Mouse (Mus musculus) lung, embryonic 15.5 days (tissue): ENCODE results near the gene Filip1l. TPM values are rescaled to one million over a fixed set of nuclear protein-coding genes. Genes with fewer than 3 reads are reported as not detected.

Source experiments
- ATAC-seq: fragments of 200-750 bp; cut with Nextera tagmentation; 2 replicates; pipeline ENCODE4 v1.8.0; 2017; ENCODE audit warnings: moderate number of reproducible peaks, borderline replicate concordance; ENCODE audit not compliant: low FRiP score, low TSS enrichment; ENCODE audit errors: extremely low read depth
- H3K27ac ChIP-seq: fragments of 300-500 bp; sonication (generic); 2 replicates; pipeline ENCODE4 v1.5.1; 2015; ENCODE audit warnings: moderate library complexity, mild to moderate bottlenecking, inconsistent platforms
- H3K27me3 ChIP-seq: fragments of 300-500 bp; sonication (generic); 2 replicates; pipeline ENCODE4 v1.6.1; 2015; ENCODE audit warnings: inconsistent platforms
- H3K36me3 ChIP-seq: fragments of 300-500 bp; sonication (generic); 2 replicates; pipeline ENCODE4 v1.6.1; 2015; ENCODE audit warnings: inconsistent platforms
- H3K4me1 ChIP-seq: fragments of 300-500 bp; sonication (generic); 2 replicates; pipeline ENCODE4 v1.6.1; 2015; ENCODE audit warnings: inconsistent platforms
- H3K4me2 ChIP-seq: fragments of 300-500 bp; sonication (generic); 2 replicates; pipeline ENCODE4 v1.6.1; 2015; ENCODE audit warnings: inconsistent platforms, mild to moderate bottlenecking, moderate library complexity
- H3K4me3 ChIP-seq: fragments of 300-500 bp; sonication (generic); 2 replicates; pipeline ENCODE4 v1.5.1; 2015; ENCODE audit warnings: mild to moderate bottlenecking, inconsistent platforms
- H3K9ac ChIP-seq: fragments of 300-500 bp; sonication (generic); 2 replicates; pipeline ENCODE4 v1.6.1; 2015; ENCODE audit warnings: inconsistent platforms
- H3K9me3 ChIP-seq: fragments of 300-500 bp; sonication (generic); 2 replicates; pipeline ENCODE4 v1.6.1; 2016; ENCODE audit warnings: inconsistent platforms
- WGBS: fragments of 180-500 bp; shearing (Covaris S2); methylation state at CpG from one replicate; pipeline ENCODE4 v1.1.7; 2015; 5-methylcytosine and 5-hydroxymethylcytosine counted together
- polyA plus RNA-seq: library from polyadenylated mRNA; unstranded; fragments of >200 nt; fragmentation: Nextera tagmentation; extraction: Ambion mirVana; gene quantifications from 2 replicates; pipeline ENCODE4 v1.2.1, GENCODE M21; 2015

The Filip1l gene
- polyA plus RNA-seq = 28.0 and 28.8 TPM in 2 replicates

DNA sequence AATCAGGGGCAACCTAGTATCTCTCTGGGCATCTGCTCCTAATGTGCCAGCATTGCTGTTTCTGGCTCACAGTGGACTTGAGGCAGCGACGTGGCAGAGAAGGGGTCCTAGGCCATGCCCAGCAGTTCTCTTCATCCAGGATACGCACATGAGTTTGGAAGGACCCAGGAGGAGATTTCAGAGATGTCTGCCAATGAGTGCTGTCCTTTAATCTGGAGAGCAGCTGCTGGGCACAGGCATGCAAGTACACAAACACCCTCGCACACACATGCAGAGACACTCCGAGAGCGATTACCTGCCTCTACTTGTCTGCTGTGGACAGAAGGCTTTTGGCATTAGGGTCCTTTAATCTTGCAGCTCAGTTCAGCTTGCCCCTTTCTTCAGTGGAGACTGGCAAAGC, at the start of gene Filip1l:
Filip1l (plus strand) TSS at position 343 of the 400 bp plus-strand sequence.
- ATAC-seq = no peak
- Histone ChIP-seq H3K4me2 (no peak within 1 kb of the TSS), H3K4me1 (no peaks in the 10 kb centered on the region), H3K27me3 (no peaks in the 10 kb centered on the region), H3K4me3 (no peak within 1 kb of the TSS), H3K9ac (no peak within 1 kb of the TSS; the same call in 1 of the 2 replicates), H3K9me3 (no peaks in the 10 kb centered on the region), H3K36me3 (no peaks in the 10 kb centered on the region), H3K27ac (no peak within 1 kb of the TSS)
- WGBS = 71% methylated on average over 6 of the region's 6 CpGs

GRCm38 (mm10) chr16:57303716-57304115, 49.2 kb upstream of the Filip1l start:
- 43% methylated on average over 19 of the region's 19 CpGs for WGBS
- no peaks in the 10 kb centered on the region for H3K27me3 ChIP-seq
- no peaks in the 10 kb centered on the region for H3K9me3 ChIP-seq
- no peak overlapping the region for H3K4me2 ChIP-seq
- no peak overlapping the region for H3K9ac ChIP-seq
- H3K4me3 ChIP-seq = no peak overlapping the region
- ATAC-seq = no peak
- H3K27ac ChIP-seq = no peak overlapping the region
- H3K4me1 ChIP-seq = 0 out of 2 replicates have a peak, but pooled peaks cover 3% of the 10 kb centered on the region
- H3K36me3 ChIP-seq = no peaks in the 10 kb centered on the region

- 67% methylated on average over 6 of the region's 6 CpGs for WGBS
- Histone ChIP-seq H3K4me2 (no peak overlapping the region), H3K9ac (no peak overlapping the region), H3K9me3 (no peaks in the 10 kb centered on the region), H3K4me3 (no peak overlapping the region), H3K27me3 (no peaks in the 10 kb centered on the region), H3K27ac (no peak overlapping the region), H3K36me3 (no peaks in the 10 kb centered on the region), H3K4me1 (0 out of 2 replicates have a peak, but pooled peaks cover 3% of the 10 kb centered on the region)
- no peak for ATAC-seq
Measured at GRCm38 (mm10) chr16:57305463-57305862, 47.4 kb upstream of the Filip1l start.

GRCm38 (mm10) chr16:57312130-57312529, 40.8 kb upstream of the Filip1l start:
- H3K4me2 ChIP-seq = no peak overlapping the region
- no peak for ATAC-seq
- H3K4me1 ChIP-seq = peaks cover 9% of the 10 kb centered on the region; the same call in 1 of the 2 replicates
- H3K4me3 ChIP-seq = no peak overlapping the region
- no peaks in the 10 kb centered on the region for H3K9me3 ChIP-seq
- WGBS = 79% methylated on average over 2 of the region's 2 CpGs
- H3K36me3 ChIP-seq = no peaks in the 10 kb centered on the region
- H3K27me3 ChIP-seq = no peaks in the 10 kb centered on the region
- no peak overlapping the region for H3K9ac ChIP-seq
- 0 out of 2 replicates have a peak overlapping the region, but pooled peaks have one; percentile 41 for H3K27ac ChIP-seq

- Histone ChIP-seq H3K36me3 (no peaks in the 10 kb centered on the region), H3K9me3 (no peaks in the 10 kb centered on the region), H3K27me3 (no peaks in the 10 kb centered on the region), H3K4me3 (no peak overlapping the region), H3K27ac (no peak overlapping the region), H3K9ac (no peak overlapping the region), H3K4me2 (no peak overlapping the region), H3K4me1 (peaks cover 11% of the 10 kb centered on the region; the same call in 1 of the 2 replicates)
- WGBS = 70% methylated on average over 3 of the region's 3 CpGs
- no peak for ATAC-seq
Measured at GRCm38 (mm10) chr16:57313487-57313886, 39.4 kb upstream of the Filip1l start.

DNA sequence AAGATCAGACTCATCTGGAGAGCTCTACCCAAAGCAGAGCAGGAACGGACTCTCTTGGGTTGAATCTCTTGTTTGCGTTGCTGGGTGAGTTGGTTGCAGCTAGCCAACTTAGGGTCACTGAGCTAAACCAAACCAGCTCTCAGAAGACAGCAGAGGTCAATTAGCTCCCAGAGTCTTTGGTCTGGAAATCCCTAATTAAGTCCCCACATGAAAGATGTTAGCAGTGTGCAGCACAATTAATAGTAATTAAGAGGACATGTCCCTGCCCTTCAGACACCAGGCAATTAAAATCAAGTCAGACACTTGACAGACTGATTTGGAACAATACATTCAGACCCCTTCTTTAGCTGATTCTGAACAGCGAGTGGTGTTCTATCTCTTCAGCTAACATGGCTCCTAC, 38.7 kb upstream of the Filip1l start:
- peaks cover 11% of the 10 kb centered on the region; the same call in 1 of the 2 replicates for H3K4me1 ChIP-seq
- H3K9me3 ChIP-seq = no peaks in the 10 kb centered on the region
- H3K4me2 ChIP-seq = no peak overlapping the region
- no peak overlapping the region for H3K9ac ChIP-seq
- no peak for ATAC-seq
- H3K27me3 ChIP-seq = no peaks in the 10 kb centered on the region
- H3K4me3 ChIP-seq = no peak overlapping the region
- WGBS = 83% methylated on average over 3 of the region's 3 CpGs
- H3K36me3 ChIP-seq = no peaks in the 10 kb centered on the region
- peak overlapping the region; percentile 42 for H3K27ac ChIP-seq

- ATAC-seq = no peak
- Histone ChIP-seq H3K27ac (no peak overlapping the region), H3K4me3 (no peak overlapping the region), H3K4me1 (peaks cover 11% of the 10 kb centered on the region; the same call in 1 of the 2 replicates), H3K4me2 (no peak overlapping the region), H3K9ac (no peak overlapping the region), H3K27me3 (no peaks in the 10 kb centered on the region), H3K9me3 (no peaks in the 10 kb centered on the region), H3K36me3 (no peaks in the 10 kb centered on the region)
- WGBS = 73% methylated on average over 9 of the region's 9 CpGs
Measured at GRCm38 (mm10) chr16:57315026-57315425, 37.9 kb upstream of the Filip1l start.

DNA sequence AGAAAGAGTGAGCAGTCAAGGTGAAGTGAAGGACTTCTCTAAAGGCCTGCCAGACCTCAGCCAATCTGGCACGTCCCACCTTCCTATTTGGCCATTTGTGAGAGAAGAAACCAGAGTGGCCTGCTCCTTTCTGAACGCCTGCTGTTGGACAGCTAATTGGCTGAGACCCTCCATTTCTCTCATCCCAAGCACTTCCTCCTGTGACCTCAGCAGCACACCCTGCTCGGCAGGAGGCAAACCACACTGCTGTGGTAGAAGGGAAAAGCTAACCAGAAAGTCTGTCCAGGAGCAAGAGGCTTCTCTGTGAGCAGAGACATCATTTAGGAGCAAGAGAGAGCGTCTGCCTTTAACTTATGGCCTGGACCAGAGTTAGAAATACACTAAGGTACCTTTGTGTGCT, 35.8 kb upstream of the Filip1l start:
- Histone ChIP-seq H3K36me3 (no peaks in the 10 kb centered on the region), H3K9ac (no peak overlapping the region), H3K9me3 (no peaks in the 10 kb centered on the region), H3K27ac (peak overlapping the region; percentile 32; the same call in 1 of the 2 replicates), H3K27me3 (no peaks in the 10 kb centered on the region), H3K4me2 (no peak overlapping the region), H3K4me3 (no peak overlapping the region), H3K4me1 (peaks cover 11% of the 10 kb centered on the region; the same call in 1 of the 2 replicates)
- ATAC-seq = no peak
- WGBS = 57% methylated on average over 4 of the region's 4 CpGs

- H3K36me3 ChIP-seq = no peaks in the 10 kb centered on the region
- 15% methylated on average over 13 of the region's 13 CpGs for WGBS
- no peaks in the 10 kb centered on the region for H3K27me3 ChIP-seq
- ATAC-seq = peak; percentile 49; the same call in 1 of the 2 replicates
- no peak overlapping the region for H3K4me3 ChIP-seq
- H3K4me1 ChIP-seq = peaks cover 11% of the 10 kb centered on the region; the same call in 1 of the 2 replicates
- no peaks in the 10 kb centered on the region for H3K9me3 ChIP-seq
- no peak overlapping the region for H3K9ac ChIP-seq
- H3K4me2 ChIP-seq = no peak overlapping the region
- peak overlapping the region; percentile 32 for H3K27ac ChIP-seq
Measured at GRCm38 (mm10) chr16:57317882-57318636, 34.8 kb upstream of the Filip1l start.

DNA sequence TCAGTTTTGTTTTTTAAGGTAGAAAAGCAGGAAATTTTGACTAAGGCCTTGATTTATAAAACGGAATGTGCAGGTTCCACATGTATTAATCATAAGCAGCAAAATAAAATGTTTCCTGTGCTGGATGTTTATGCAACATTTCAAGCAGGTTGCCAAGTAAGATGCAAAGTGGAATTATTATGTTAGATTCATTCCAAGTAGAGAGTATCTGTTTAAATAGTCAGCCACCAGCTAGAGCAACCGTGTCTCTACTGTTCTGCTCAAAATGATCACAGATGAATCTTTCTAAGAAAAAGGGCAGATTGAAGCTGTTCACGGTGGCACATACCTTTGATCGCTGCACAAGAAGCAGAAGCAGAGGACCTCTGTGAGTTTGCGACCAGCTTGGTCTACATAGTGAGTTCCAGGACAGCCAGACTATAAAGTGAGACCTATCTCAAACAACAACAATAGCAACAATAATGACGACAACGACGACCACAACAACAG, 34.2 kb upstream of the Filip1l start:
- no peaks in the 10 kb centered on the region for H3K9me3 ChIP-seq
- H3K4me1 ChIP-seq = peaks cover 11% of the 10 kb centered on the region; the same call in 1 of the 2 replicates
- WGBS = 66% methylated on average over 8 of the region's 8 CpGs
- H3K36me3 ChIP-seq = no peaks in the 10 kb centered on the region
- 0 out of 2 replicates have a peak overlapping the region, but pooled peaks have one; percentile 8 for H3K27ac ChIP-seq
- no peak overlapping the region for H3K4me2 ChIP-seq
- H3K9ac ChIP-seq = no peak overlapping the region
- H3K27me3 ChIP-seq = no peaks in the 10 kb centered on the region
- no peak for ATAC-seq
- H3K4me3 ChIP-seq = no peak overlapping the region

- no peaks in the 10 kb centered on the region for H3K36me3 ChIP-seq
- WGBS = 72% methylated on average over 7 of the region's 7 CpGs
- peaks cover 11% of the 10 kb centered on the region; the same call in 1 of the 2 replicates for H3K4me1 ChIP-seq
- no peaks in the 10 kb centered on the region for H3K9me3 ChIP-seq
- no peak overlapping the region for H3K27ac ChIP-seq
- no peak for ATAC-seq
- H3K9ac ChIP-seq = no peak overlapping the region
- H3K27me3 ChIP-seq = no peaks in the 10 kb centered on the region
- H3K4me2 ChIP-seq = no peak overlapping the region
- H3K4me3 ChIP-seq = no peak overlapping the region
Measured at GRCm38 (mm10) chr16:57319284-57320124, 33.4 kb upstream of the Filip1l start.
